Mouse (Mus musculus) stomach, postnatal 0 days (tissue): Measurements from ENCODE around the gene Olfr1490.

Source experiments
- CTCF ChIP-seq: IDR thresholded peaks from 2 replicates; pipeline ENCODE4 v1.5.1; 2016; ENCODE audit warnings: antibody characterized with exemption, low read depth, mild to moderate bottlenecking, moderate library complexity
- EP300 ChIP-seq: optimal IDR thresholded peaks from 2 replicates; pipeline ENCODE3; 2016; ENCODE audit warnings: antibody characterized with exemption

GRCm38 (mm10) chr19:13696968-13697367, 46.1 kb downstream of the Olfr1490 start, which contains the start of gene Olfr1491:
- TF ChIP-seq CTCF: no peak
- no peak for TF ChIP-seq EP300
